Mouse (Mus musculus): ENCODE results near the gene Arcn1.

- TF ChIP-seq CTCF (IDR thresholded peaks at IDR 0.05; ENCODE audit: control insufficient read depth, insufficient read depth, low read length) (no peak), POLR2A (IDR thresholded peaks at IDR 0.05; ENCODE audit: borderline replicate concordance, control insufficient read depth, low read depth, low read length) (no peak)
These were observed 41.1 kb downstream of the Arcn1 start for GRCm38 (mm10) chr9:44726431-44727146.
